20 mouse cellular contexts compared by ENCODE assay signal in the genomic region with DNA sequence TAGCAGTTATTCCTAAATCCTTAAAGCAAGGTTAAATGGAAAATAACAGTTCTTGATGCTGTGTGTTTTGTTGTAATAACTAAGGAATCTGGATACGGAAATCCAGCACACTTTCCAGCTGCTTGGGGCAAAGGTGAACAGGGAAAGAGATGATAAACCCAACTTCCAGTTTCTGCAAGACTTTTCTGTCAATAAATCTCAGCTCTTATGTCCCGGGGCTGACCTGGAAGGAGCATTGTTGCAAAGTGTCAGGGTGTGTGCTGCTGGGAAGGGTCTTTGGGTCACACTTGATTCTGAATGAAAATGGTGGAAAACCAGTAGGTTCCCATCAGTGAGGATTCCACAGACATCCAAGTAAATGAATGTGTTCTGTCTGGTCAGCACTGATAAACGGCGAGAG.
DNase-seq lines count a peak whose midpoint lies in the region; ATAC-seq and TF ChIP-seq lines count a peak whose summit lies in the region.
"Had no signal": no experiment of that assay in that cellular context is flagged by ENCODE, and none has a peak within 500 bp of the region (broad histone marks: within the 10 kb centered on the region; RNA-seq: fewer than 3 reads in every experiment).

No protein-coding gene starts in this region.

- H3K4me3 ChIP-seq in gastrocnemius, adult 2 months = no peak overlapping the region
- H3K4me3 ChIP-seq in kidney, adult 2 months (ENCODE audit: insufficient read depth, low read depth, low read length) = no peak overlapping the region
- no peak overlapping the region for H3K4me3 ChIP-seq in kidney, embryonic 16.5 days (ENCODE audit: low read length)
- no peak overlapping the region for H3K4me3 ChIP-seq in liver, embryonic 16.5 days (ENCODE audit: low read depth, low read length)
- H3K4me3 ChIP-seq in midbrain, embryonic 11.5 days (ENCODE audit: low read depth, low read length) = no peak overlapping the region
- H3K4me3 ChIP-seq: embryonic facial prominence, embryonic 15.5 days; forebrain, embryonic 10.5 days; left cerebral cortex, adult 2 months; limb, embryonic 10.5 days; midbrain, embryonic 12.5 days had no signal

- intact Hi-C loops in gastrocnemius, adult 2 months (cut with DNase I) = no loop called here
- intact Hi-C loops in gastrocnemius, postnatal 36 days (cut with DNase I) = no loop called here

- ATAC-seq in kidney, embryonic 16.5 days (ENCODE audit: low FRiP score, low TSS enrichment) = peak; percentile 27; the same call in 1 of the 2 replicates
- no peak for ATAC-seq in liver, embryonic 16.5 days (ENCODE audit: low read depth)
- ATAC-seq in midbrain, embryonic 11.5 days (ENCODE audit: low FRiP score) = no peak

- H3K4me2 ChIP-seq in kidney, embryonic 16.5 days (replicated peaks; ENCODE audit: low read depth, low read length) = no peak overlapping the region
- peak overlapping the region; percentile 35 for H3K4me2 ChIP-seq in liver, embryonic 16.5 days (ENCODE audit: low read depth, low read length)
- no peak overlapping the region for H3K4me2 ChIP-seq in midbrain, embryonic 11.5 days
- H3K4me2 ChIP-seq: embryonic facial prominence, embryonic 15.5 days; midbrain, embryonic 12.5 days had no signal

- no peak for TF ChIP-seq CTCF in gastrocnemius, adult 2 months (IDR thresholded peaks at IDR 0.05)
- TF ChIP-seq CTCF in kidney, adult 2 months (conservative IDR thresholded peaks at IDR 0.05; ENCODE audit: insufficient read depth, insufficient read length, low read depth, low read length) = no peak

- no peak for TF ChIP-seq POLR2A in kidney, adult 2 months (IDR thresholded peaks at IDR 0.05; ENCODE audit: low read depth, low read length)

- peaks cover 4% of the 10 kb centered on the region; the same call in 1 of the 2 replicates for H3K4me1 ChIP-seq in kidney, adult 2 months (ENCODE audit: control insufficient read depth, insufficient read depth, low read length)
- H3K4me1 ChIP-seq in kidney, embryonic 16.5 days (ENCODE audit: insufficient read depth, low read length) = peaks cover 3% of the 10 kb centered on the region; the same call in 1 of the 2 replicates
- peaks cover 29% of the 10 kb centered on the region for H3K4me1 ChIP-seq in liver, embryonic 16.5 days (ENCODE audit: control insufficient read depth, low read depth, low read length)
- H3K4me1 ChIP-seq in midbrain, embryonic 11.5 days (ENCODE audit: control insufficient read depth, insufficient read depth, low read length) = no peaks in the 10 kb centered on the region
- H3K4me1 ChIP-seq: embryonic facial prominence, embryonic 15.5 days; limb, embryonic 10.5 days; midbrain, embryonic 12.5 days had no signal

- H3K27me3 ChIP-seq in kidney, adult 2 months (replicated peaks; ENCODE audit: control insufficient read depth, insufficient read depth, low read length) = no peaks in the 10 kb centered on the region
- no peaks in the 10 kb centered on the region for H3K27me3 ChIP-seq in kidney, embryonic 16.5 days (ENCODE audit: insufficient read depth, low read length)
- H3K27me3 ChIP-seq in liver, embryonic 16.5 days (ENCODE audit: control insufficient read depth, insufficient read depth, low read depth, low read length) = no peaks in the 10 kb centered on the region
- H3K27me3 ChIP-seq in midbrain, embryonic 11.5 days (ENCODE audit: control insufficient read depth, insufficient read depth, low read length) = no peaks in the 10 kb centered on the region
- H3K27me3 ChIP-seq: embryonic facial prominence, embryonic 15.5 days; midbrain, embryonic 12.5 days had no signal

- H3K27ac ChIP-seq in gastrocnemius, adult 2 months = peak overlapping the region; percentile 56
- H3K27ac ChIP-seq in kidney, adult 2 months (ENCODE audit: insufficient read depth, low read depth, low read length) = peak overlapping the region; percentile 66
- H3K27ac ChIP-seq in kidney, embryonic 16.5 days (ENCODE audit: low read length) = 0 out of 2 replicates have a peak overlapping the region, but pooled peaks have one; percentile 0
- no peak overlapping the region; the same call in 1 of the 2 replicates for H3K27ac ChIP-seq in liver, embryonic 16.5 days (ENCODE audit: low read length)
- H3K27ac ChIP-seq in midbrain, embryonic 11.5 days (ENCODE audit: low read depth, low read length) = no peak overlapping the region
- H3K27ac ChIP-seq: embryonic facial prominence, embryonic 15.5 days; forebrain, embryonic 10.5 days; left cerebral cortex, adult 2 months; limb, embryonic 10.5 days; midbrain, embryonic 12.5 days had no signal

- no peaks in the 10 kb centered on the region for H3K36me3 ChIP-seq in kidney, adult 2 months (ENCODE audit: control insufficient read depth, insufficient read depth, low read length)
- H3K36me3 ChIP-seq in kidney, embryonic 16.5 days (ENCODE audit: insufficient read depth, low read length) = no peaks in the 10 kb centered on the region
- H3K36me3 ChIP-seq in liver, embryonic 16.5 days (ENCODE audit: control insufficient read depth, insufficient read depth) = no peaks in the 10 kb centered on the region
- no peaks in the 10 kb centered on the region for H3K36me3 ChIP-seq in midbrain, embryonic 11.5 days (ENCODE audit: control insufficient read depth, insufficient read depth, low read length)
- H3K36me3 ChIP-seq: embryonic facial prominence, embryonic 15.5 days; forebrain, embryonic 10.5 days; limb, embryonic 10.5 days; midbrain, embryonic 12.5 days had no signal

- WGBS in kidney, adult 2 months = 56% methylated on average over 4 of the region's 4 CpGs
- WGBS in kidney, embryonic 16.5 days = 50% methylated on average over 4 of the region's 4 CpGs
- WGBS in liver, embryonic 16.5 days (ENCODE audit: insufficient replicate concordance) = 48% methylated on average over 4 of the region's 4 CpGs
- 77% methylated on average over 4 of the region's 4 CpGs for WGBS in midbrain, embryonic 11.5 days

- no peak overlapping the region for H3K9ac ChIP-seq in kidney, embryonic 16.5 days (replicated peaks; ENCODE audit: low read length)
- no peak overlapping the region for H3K9ac ChIP-seq in liver, embryonic 16.5 days (ENCODE audit: low read depth, low read length)
- no peak overlapping the region for H3K9ac ChIP-seq in midbrain, embryonic 11.5 days (ENCODE audit: low read length)
- H3K9ac ChIP-seq: embryonic facial prominence, embryonic 15.5 days; midbrain, embryonic 12.5 days had no signal

- no peak for DNase-seq in gastrocnemius, adult 2 months
- DNase-seq in gastrocnemius, postnatal 36 days = no peak
- DNase-seq in kidney, adult 2 months = peak; percentile 48
- DNase-seq in kidney, adult 18-20 months = no peak
- no peak for DNase-seq in midbrain, embryonic 11.5 days (ENCODE audit: low spot score, missing footprints)
- no peak for DNase-seq in right cerebral cortex, postnatal 36 days (ENCODE audit: low spot score in 2 of 2)
- DNase-seq: adrenal gland, postnatal 10 days; cerebellum, adult 2 months; gastrocnemius, postnatal 10 days; lung, adult 2 months; lung, postnatal 36 days; right cerebral cortex, postnatal 25 days; thymus, postnatal 36 days had no signal

- no peaks in the 10 kb centered on the region for H3K9me3 ChIP-seq in kidney, embryonic 16.5 days (ENCODE audit: low read length)
- no peaks in the 10 kb centered on the region for H3K9me3 ChIP-seq in liver, embryonic 16.5 days (replicated peaks; ENCODE audit: control insufficient read depth, low read length)
- H3K9me3 ChIP-seq in midbrain, embryonic 11.5 days (ENCODE audit: control insufficient read depth, low read length) = no peaks in the 10 kb centered on the region
- H3K9me3 ChIP-seq: embryonic facial prominence, embryonic 15.5 days; forebrain, embryonic 10.5 days; limb, embryonic 10.5 days; midbrain, embryonic 12.5 days had no signal

Comparison
In these comparisons a context has a peak if more than half of its experiments do, and no peak if none do; other contexts are left out.
1. H3K27ac ChIP-seq: peak in gastrocnemius, adult 2 months (single experiment), kidney, adult 2 months (single experiment) and kidney, embryonic 16.5 days (single experiment); none in liver, embryonic 16.5 days (single experiment) and midbrain, embryonic 11.5 days (single experiment).